Mouse (Mus musculus) gastrocnemius, postnatal 4 days (tissue): ENCODE measurements around the gene Ttc16. TPM values are rescaled to one million over a fixed set of nuclear protein-coding genes. Genes with fewer than 3 reads are reported as not detected.

Experiments
- DNase-seq, 2 experiments: peaks; one replicate each; pipeline ENCODE4 v3.0.0; 2021 to 2022; ENCODE audit warnings: low spot score in 2 of 2, mixed read lengths in 2 of 2
- long read RNA-seq, 2 experiments: library from polyadenylated mRNA; stranded (forward); transcript quantifications; one replicate each; pipeline ENCODE4 v2.0.0; 2021
- total RNA-seq, 2 experiments: library from RNA; stranded (reverse); gene quantifications; 2 replicates each; pipeline ENCODE4 v1.2.3; 2021

Ttc16 gene
- total RNA-seq = not detected
- long read RNA-seq, experiment 1 = 0 reads
- long read RNA-seq, experiment 2 = 0 reads

DNA sequence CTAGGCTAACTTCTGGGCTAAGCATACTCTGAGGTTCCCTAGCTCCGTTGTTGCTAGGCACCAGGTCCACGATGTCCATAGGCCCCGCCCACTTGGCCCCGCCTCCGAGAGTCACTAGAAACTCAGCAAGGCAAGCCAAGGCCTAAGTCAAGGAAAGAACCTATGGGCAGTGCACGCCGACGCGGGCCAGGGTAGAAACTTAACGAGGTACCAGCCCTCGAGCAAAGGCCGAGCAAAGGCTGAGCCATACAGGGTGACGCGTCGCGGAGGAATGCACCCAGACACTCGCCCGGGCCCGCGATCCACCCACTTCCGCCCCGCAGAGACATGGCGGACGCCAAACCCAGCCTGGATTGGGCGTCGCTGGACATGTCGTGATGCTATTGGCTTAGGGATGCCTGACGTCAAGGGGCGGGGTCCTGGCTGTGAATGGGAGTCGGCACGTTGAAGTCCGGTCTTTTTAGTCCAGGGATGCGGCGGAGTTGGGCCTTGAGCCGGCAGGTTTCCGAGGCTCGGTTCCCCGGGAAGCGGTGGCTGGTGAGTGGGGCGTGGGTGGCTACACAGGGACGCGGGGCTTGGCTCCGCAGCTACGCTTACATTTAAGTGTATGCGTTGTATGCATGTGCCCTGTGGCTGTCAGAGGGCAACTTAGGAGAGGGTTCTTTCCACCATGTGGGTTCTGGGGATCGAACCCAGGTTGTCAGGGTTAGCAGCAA, at the start of gene Ttc16, which contains the start of gene Ptrh1:
Gene Ttc16 (minus strand): TSS at position 275 of the 716 bp plus-strand sequence.
Gene Ptrh1 (plus strand): TSS at position 428 of the 716 bp plus-strand sequence.
- peak; percentile 94 to 97 for DNase-seq

DNA sequence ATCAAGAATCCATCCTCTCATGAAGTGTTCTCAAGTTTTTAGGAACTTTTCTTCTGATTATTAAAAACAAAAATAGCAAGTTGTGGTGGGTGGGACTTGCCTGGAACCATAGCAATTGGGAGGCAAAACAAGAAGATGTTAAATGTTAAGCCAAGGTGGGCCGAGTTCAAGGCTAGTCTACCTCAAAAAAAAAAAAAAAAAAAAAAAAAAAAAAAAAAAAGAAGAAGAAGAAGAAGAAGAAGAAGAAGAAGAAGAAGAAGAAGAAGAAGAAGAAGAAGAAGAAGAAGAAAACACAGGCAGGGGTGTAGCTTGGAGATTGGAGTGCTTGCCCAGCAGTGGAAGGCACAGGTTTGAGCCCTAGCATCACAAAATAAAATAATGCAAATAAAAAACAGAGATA, 49.3 kb upstream of the Ttc16 start:
- no peak for DNase-seq

DNA sequence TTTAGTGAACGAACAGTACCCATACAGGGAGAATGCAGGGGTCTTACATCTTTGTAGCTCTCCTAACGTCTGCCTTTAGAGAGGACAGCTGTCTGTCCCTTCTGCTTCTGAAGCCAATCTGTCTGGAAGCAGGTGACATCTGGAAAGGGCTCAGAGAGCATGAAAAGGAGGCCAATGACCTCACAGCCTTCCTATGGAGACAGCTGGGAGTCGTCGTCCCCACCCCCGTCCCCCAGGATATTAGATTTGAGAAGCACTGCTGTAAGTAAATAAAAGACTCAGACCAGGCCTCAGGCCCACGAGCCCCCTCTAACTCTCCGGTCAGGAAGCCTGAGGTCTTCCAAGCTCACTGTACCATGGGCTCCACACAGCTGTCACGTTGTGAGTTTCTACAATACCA, 48.7 kb upstream of the Ttc16 start:
- DNase-seq = no peak

DNA sequence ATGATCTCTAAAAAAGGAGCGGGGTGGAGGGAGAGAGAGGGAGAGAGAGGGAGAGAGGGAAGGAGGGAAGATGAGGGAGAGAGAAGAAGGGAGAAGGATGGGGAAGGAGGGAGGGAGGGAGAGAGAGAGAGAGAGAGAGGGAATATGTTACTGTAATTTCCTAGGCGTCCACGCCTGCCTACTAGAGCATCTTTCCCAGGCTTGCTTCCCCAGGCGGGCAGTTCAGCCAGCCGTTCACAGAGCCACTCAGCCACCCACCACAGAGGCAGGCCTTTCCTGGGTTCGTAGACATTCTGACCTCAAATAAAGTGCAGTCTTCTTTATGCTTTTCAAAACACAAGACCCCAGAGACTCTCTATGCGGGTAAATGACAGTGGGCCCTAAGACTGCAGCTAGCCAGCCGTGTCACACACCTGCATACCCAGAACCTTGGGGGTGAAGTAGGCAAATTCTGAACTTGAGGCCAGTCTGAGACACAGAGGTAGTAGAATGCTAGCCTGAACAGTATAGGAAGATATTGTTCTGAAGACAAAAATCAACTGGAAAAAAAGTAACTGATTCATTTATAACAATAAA, 48.2 kb upstream of the Ttc16 start:
- no peak for DNase-seq

DNA sequence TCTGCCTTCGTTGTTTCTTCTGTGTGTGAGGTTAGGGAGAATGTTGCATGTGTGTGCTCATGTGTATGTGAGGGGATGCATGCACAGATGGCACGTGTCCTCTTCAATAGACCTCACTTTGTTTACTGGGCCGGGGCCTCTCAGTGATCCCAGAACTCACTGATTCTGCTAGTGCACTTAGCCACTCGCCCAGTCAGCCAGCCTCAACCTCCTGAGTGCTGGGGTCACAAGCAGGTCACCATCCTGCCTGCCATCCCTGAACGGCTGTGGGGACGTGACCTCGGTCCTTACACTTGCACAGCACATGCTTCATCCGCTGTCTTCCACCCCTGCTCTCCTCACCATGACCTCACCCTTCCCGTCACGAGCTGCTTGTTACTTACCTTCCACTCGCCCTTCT, 47.7 kb upstream of the Ttc16 start:
- DNase-seq = no peak

DNA sequence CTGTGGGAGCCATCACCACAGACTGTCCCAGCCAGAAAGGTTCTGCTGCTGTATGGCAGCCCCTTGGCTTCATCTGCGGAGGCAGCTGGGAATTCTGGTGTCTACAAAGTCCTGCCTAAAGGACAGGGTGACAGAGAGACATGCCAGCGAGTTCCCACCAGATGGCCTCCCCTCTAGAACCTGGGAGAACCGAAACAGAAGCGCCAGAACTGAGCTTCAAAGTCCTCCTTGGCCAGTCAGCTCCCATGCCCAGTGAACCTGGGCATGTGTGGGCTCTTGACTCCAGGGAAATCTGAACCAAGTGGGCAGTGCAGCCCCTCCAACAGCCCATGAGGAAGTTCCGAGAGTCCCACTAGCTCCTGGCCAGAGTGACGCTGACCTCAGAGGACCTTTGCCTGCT, 47.2 kb upstream of the Ttc16 start:
- DNase-seq = no peak

DNA sequence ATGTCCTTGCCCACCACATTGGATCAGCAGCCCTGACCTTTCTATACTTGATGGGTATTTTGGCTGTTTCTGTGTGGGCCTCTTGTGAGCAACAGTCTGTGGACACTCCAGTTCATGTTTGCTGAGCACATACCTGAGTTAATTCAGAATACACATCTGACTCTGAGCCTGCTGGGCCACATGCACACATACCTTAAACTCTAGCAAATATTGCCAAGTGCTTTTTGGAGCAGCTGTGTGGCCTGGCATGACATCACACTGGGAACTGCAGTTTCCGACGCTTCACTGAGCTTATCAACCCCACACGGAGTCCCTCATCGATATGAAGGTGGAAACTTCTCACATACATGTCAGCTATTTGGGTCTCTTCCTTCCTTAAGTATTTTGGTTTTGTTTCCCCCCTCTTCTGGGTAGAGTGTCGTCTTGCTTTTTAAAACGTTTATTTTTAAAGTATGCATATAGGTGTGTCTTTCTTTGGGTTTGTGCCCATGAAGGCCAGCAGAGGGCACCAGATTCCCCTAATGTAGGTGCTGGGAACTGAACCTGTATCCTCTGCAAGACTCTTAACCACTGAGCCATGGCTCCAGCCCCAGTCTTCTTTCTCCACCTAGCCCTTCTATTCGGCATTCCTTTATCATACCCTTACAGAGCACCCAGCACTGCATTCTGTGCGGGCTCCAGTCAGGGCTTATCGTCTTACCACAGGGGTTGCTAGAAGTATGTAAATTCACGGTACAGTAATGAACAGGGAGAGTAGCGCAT, 45.8 kb upstream of the Ttc16 start:
- DNase-seq = no peak

DNA sequence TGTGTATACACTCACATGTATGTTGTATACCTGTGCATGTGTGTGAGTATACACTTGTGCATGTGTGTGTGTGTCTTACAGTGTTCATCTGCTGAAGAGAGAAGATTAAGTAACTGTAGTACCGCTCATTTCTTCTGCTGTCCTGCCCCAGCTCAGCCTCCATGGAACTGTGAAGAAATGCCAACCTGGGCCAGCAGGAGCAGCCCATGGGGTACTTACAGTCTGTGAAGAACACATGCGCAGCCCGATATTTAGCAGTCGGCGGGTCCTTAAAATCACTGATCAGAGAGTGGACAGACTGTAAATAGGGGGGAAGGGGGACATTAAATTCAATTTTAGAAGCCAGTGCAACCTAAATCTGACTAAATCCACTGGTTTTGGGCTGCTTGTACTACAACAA, 42.8 kb upstream of the Ttc16 start:
- DNase-seq = no peak

DNA sequence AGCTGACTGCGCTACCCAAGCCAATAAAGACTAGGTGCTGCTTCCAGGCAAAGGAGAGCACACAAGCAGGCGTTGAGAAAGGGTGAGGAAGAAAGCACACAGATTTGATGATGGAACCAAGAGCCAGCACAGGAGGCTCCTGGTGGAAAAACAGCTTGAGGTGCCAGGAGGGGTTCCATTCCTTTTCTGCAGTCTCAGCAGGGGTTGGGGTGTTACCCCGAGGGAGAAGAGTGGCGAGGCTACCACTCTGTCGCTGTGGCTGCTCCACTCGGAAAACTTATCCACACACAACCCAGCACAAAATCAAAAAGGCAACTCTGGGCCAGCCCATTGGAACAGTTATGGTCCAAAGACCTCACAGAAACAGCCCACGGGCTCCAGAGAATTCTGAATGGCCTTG, 42.2 kb upstream of the Ttc16 start:
- no peak for DNase-seq

DNA sequence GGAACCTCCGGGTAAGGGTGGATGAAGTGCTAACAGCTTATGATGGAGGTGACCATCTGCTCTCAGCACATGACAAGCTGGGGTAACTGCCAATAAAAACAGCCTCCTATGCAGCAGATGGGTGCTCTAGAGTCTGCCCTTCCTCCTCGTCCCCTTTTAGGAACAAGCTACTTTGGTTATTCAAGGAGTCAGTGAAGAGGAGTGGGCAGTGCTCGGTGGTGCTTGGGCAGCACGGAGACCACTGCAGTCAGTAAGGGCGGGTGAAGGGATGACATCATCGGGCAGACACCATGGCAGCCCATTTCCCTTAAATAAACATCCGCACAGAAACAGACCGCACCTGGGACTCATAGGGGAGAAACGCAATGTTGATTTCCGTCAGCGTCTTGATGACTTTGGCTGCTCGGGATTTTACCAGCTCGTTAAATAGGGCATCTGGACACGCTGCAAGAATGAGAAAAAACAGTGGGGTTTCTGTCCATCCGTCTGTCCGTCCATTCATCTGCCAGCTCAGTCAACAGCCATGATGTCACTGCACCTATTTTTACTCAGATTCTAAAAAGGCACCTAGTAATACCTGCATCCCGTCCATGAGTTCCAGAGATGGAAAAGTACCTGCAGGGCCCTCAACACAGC, 41.6 kb upstream of the Ttc16 start:
- no peak for DNase-seq

DNA sequence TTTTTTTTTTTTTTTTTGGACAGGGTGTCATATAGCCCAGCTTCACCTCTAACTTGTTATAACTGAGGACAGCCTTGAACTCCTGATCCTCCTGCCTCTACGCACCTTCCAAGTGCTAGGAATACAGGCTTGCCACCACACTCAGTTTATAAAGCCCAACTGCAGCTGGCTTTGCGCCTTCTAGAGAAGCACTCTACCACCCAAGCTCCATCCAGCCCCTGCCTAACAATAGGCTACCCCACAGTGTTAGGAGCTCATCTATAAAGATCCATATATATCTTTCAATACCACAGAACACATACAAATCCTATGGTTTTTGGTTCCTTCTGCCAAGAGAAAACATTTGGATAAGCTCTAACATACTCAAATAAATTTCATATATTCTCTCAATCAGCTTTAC, 41.1 kb upstream of the Ttc16 start:
- DNase-seq = no peak

DNA sequence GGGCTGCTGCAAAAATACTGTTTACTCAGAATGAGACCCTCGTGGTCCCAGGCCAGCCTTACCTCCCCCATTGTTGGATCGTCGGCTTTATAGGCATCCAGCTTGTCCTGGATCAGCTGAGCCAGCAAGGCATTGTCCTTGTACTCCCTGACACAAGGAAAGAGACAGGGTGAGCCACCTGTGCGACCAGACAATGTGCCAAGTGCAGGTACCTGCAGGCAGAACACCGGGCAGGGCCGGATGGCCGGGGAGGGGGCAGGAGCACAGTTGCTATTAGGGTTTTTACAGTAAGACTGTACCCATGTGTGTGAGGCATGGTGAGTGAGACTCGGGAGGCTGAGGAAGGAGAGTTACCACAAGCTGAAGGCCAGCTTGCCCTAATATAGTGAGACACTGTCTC, 36.5 kb upstream of the Ttc16 start:
- DNase-seq = no peak

DNA sequence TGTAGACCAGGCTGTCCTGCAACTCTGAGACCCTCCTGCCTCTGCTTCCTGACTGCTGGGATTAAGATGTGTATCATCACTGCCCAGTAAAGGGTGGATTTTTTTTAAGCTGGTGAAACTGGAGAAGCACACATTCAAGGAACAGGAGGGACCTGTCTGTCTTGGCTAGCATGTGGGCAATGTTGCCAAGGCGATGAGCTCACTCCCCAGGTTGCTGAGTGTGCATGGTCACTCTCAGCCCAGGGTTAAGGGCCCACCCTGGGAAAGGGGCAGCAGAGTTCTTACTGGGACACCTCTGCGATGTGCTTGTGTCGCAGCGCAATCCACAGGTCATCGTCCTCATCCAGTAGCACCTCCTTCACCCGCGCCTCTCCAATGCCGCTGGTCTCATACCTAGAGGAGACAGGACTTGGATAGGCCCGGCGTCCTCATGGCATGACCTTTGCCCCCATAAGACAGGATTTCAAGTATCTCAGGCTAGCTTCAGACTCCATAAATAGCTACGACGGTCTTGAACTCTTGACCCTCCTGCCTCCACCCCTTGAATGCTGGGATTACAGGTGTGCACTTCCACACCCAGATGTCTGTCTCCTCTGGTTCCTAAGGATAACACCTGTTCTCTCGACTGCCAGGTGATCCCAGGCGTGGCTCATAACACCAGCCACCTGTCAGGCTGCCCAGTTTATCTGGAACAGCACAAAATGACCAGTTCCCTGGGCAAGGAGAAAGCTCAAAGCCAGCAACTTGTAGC, 33.6 kb upstream of the Ttc16 start:
- DNase-seq = no peak

DNA sequence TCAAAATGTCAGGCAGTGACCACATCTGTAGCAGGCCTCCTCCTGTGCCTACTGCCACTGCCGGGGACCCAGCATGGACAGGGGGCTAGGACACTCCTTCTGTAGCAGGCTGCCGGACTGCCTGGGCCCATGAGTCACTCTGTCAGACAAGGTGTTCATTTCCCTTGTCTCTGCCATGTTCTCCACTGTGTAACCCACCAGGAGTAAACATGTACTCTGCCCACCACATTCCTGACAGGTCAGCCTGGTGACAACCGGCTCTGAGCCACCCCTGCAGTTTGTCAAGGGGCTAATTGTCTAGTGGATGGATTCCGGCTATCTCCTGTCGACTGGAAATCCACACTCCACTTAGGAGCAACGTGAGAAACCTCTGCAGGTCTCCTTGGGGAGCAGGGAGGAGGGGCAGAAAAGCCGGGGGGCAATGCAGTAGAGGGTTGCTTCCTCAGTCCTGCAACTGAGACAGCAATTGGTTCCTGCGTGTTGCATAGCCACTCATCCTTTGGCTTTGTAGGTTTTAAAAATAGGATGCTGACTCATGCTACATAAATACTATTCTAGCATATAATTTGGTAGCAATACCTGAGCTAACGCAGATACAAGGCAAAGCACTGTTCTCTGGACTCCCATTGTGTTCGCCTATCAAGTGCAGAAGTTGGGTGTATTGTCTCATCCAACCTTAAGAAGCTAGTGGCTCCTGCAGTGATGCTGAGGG, 23.0 kb upstream of the Ttc16 start:
- no peak for DNase-seq

DNA sequence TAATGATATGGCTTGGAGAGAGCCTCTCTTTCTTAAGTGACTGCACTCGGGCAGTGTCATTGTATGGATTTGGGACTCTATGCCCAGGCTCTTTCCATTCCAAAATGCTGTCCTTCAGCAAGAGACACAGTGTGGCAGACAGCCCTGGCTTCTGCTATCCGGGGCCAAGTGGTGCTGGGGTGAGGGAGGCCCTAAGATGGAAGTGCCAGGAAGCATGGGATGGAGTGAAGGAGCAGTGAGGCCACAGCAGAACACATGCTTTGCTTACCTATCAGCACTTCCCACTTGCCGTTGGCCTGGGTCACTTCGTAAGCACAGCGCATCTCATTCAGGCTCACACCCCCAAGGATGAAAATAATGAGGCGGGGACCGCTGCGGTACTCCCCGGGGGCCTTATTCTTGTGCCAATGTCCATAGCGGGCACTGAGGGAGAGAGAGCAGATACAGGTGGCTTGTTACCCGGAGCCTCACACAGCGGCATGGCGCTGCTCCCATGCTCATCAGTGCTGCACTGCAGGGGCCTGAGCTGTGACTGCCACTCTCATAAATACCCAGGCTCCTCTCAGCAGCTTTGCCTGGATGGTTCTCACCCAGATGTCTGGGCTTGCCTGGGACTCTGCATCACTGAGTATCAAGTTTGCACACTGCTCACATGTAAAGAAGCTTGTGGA, 20.4 kb upstream of the Ttc16 start:
- no peak for DNase-seq

DNA sequence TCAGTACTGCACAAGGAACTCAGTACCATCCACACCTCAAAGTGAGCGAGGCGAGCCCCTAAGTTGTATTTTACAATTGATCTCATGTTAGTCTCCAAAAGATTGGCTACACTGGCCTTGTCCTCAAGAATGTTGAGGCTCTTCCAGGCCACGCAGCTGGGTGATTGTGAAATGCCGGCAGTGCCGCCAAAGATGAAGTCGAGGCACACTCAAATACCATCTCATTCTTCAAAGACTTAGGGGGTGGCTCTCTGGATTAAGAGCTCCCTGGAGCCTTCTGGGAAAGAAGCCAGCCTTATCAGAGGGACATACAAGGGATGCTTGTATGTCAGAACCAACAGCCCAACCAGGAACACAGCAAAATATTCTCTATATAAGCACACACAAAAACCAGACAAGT, 15.9 kb upstream of the Ttc16 start:
- DNase-seq = peak in 1 of 2 experiments; percentile 65

DNA sequence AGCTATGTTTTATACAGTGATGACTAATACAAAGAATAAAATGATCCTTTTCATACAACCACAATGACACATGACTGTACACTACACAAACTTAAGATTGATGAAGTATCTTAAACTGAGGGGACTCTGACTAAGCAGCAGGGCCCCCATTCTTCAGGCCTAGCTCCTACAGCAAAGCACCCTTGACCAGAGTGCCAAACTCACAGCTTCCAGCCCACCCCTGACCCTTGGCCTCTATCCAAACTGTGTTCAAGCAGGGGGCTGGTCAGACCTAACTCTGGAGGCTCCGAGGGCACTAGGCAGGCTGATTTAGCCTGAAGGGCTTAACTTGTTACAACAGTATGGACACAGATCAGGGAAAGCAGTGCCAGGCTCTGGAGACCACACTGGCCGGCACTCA, 13.1 kb upstream of the Ttc16 start:
- no peak for DNase-seq

DNA sequence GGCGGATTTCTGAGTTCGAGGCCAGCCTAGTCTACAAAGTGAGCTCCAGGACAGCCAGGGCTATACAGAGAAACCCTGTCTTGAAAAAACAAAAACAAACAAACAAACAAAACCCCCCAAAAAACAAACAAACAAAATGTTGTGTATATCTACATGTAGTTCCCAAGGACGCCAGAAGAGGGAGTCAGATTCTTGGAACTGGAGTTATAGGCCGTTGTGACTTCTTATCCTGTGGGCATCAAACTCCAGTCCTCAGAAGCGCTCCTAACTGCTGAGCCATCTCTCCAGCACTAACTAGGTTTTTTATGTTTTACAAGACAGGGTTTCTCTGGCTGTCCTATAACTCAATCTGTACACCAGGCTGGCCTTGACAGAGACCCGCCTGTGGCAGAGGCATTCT, 11.7 kb upstream of the Ttc16 start:
- DNase-seq = no peak

DNA sequence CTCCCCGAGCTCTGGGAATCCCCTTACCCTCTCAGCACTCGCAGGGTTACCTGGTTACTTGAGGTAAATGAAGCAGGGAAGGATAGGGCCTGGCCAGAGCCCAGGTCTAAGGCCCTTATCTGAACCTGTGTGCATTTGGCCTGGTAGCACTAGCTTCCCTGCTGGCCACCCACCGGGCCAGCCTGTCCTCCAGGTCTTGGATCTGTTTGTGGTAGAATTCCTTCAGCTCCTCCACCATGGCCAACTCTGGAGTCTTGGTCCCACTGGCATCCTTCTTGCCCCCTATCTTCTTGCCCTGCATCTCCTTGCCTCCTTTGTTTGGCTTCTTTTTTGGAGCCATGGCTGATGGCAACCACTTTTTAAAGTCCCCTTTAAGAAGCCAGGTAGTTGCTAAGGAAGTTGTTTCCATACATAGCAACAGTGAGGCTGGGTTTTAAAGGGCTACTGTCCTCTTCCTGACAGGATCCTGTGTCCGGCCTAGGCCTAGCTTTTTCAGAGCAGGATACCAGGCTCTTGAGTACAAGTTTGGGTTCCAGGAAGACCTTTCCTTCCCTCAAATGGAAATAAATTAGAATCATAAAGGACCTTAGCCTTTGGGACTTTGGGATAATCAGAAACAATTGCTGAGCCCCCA, 8.7 kb upstream of the Ttc16 start, which contains the start of gene Cfap157:
Gene Cfap157 (minus strand): TSS at position 381 of the 634 bp plus-strand sequence.
- no peak for DNase-seq
